8 mouse cellular contexts compared by ENCODE assay signal in genomic region chr14:20070629-20071028, GRCm38 (mm10).
DNase-seq lines count a peak whose midpoint lies in the region; ATAC-seq and TF ChIP-seq lines count a peak whose summit lies in the region.

No protein-coding gene starts in this region.

- H3K27ac ChIP-seq in neural tube, embryonic 14.5 days (ENCODE audit: low read depth, low read length): no peak overlapping the region
- H3K27ac ChIP-seq in neural tube, embryonic 15.5 days (replicated peaks): no peak overlapping the region
- H3K27ac ChIP-seq in embryonic fibroblast, embryonic 13.5 days (ENCODE audit: insufficient read depth, low read length): no peak overlapping the region

- H3K36me3 ChIP-seq in neural tube, embryonic 14.5 days (ENCODE audit: control insufficient read depth, insufficient read depth, low read length): no peaks in the 10 kb centered on the region
- H3K36me3 ChIP-seq in neural tube, embryonic 15.5 days: no peaks in the 10 kb centered on the region

- peak; percentile 73 for TF ChIP-seq CTCF in embryonic fibroblast, embryonic 13.5 days (IDR thresholded peaks at IDR 0.05; ENCODE audit: borderline replicate concordance, insufficient read depth, low read length)

- TF ChIP-seq POLR2A in embryonic fibroblast, embryonic 13.5 days (IDR thresholded peaks at IDR 0.05; ENCODE audit: low read depth, low read length): no peak

- H3K27me3 ChIP-seq in neural tube, embryonic 14.5 days (ENCODE audit: control insufficient read depth, insufficient read depth, low read length): no peaks in the 10 kb centered on the region
- H3K27me3 ChIP-seq in neural tube, embryonic 15.5 days (replicated peaks): no peaks in the 10 kb centered on the region

- H3K9ac ChIP-seq in neural tube, embryonic 14.5 days (replicated peaks; ENCODE audit: low read depth, low read length): no peak overlapping the region
- no peak overlapping the region for H3K9ac ChIP-seq in neural tube, embryonic 15.5 days (replicated peaks)

- no peak for DNase-seq in frontal cortex, postnatal 25 days (ENCODE audit: low spot score in 2 of 2)
- peak; percentile 39 to 54 for DNase-seq in lung, postnatal 4 days
- no peak for DNase-seq in thymus, postnatal 14 days
- DNase-seq in spleen, postnatal 14 days (ENCODE audit: low spot score in 2 of 2): no peak

- no peak overlapping the region for H3K4me3 ChIP-seq in neural tube, embryonic 14.5 days (ENCODE audit: low read depth, low read length)
- H3K4me3 ChIP-seq in neural tube, embryonic 15.5 days (replicated peaks): no peak overlapping the region
- no peak overlapping the region for H3K4me3 ChIP-seq in embryonic fibroblast, embryonic 13.5 days (ENCODE audit: insufficient read depth, low read length)

- H3K4me1 ChIP-seq in neural tube, embryonic 14.5 days (ENCODE audit: control insufficient read depth, insufficient read depth, low read length): 0 out of 2 replicates have a peak, but pooled peaks cover 2% of the 10 kb centered on the region
- H3K4me1 ChIP-seq in neural tube, embryonic 15.5 days: peaks cover 7% of the 10 kb centered on the region; the same call in 1 of the 2 replicates
- peaks cover 2% of the 10 kb centered on the region for H3K4me1 ChIP-seq in embryonic fibroblast, embryonic 13.5 days (ENCODE audit: control insufficient read depth, insufficient read depth, low read length)

- no peaks in the 10 kb centered on the region for H3K9me3 ChIP-seq in neural tube, embryonic 14.5 days (ENCODE audit: control insufficient read depth, low read length)
- H3K9me3 ChIP-seq in neural tube, embryonic 15.5 days (replicated peaks): no peaks in the 10 kb centered on the region

- peak; percentile 90 for ATAC-seq in frontal cortex, adult (ENCODE audit: low TSS enrichment)
- 0 out of 2 replicates have a peak, but pooled peaks have one; percentile 52 for ATAC-seq in neural tube, embryonic 14.5 days (ENCODE audit: low read depth)
- no peak for ATAC-seq in neural tube, embryonic 15.5 days (ENCODE audit: low FRiP score)

- no peak overlapping the region for H3K4me2 ChIP-seq in neural tube, embryonic 14.5 days (ENCODE audit: low read depth, low read length)
- H3K4me2 ChIP-seq in neural tube, embryonic 15.5 days: no peak overlapping the region

Comparison
In these comparisons a context has a peak if more than half of its experiments do, and no peak if none do; other contexts are left out.
1. DNase-seq: peak in lung, postnatal 4 days (2 of 2); none in frontal cortex, postnatal 25 days (0 of 2), thymus, postnatal 14 days (single experiment) and spleen, postnatal 14 days (0 of 2).